Mouse (Mus musculus) ES-Bruce4 (cell line): ENCODE results near the gene Dolpp1. TPM values are rescaled to one million over a fixed set of nuclear protein-coding genes. Genes with fewer than 3 reads are reported as not detected.

Experiments used
- H3K27ac ChIP-seq: 2 replicates; pipeline ENCODE4 v1.5.1; 2012; ENCODE audit warnings: low read length, inconsistent platforms; ENCODE audit not compliant: insufficient read depth
- H3K27me3 ChIP-seq: 2 replicates; pipeline ENCODE4 v1.6.1; 2012; ENCODE audit warnings: mild to moderate bottlenecking, low read length, inconsistent platforms; ENCODE audit not compliant: control insufficient read depth, poor library complexity, insufficient read depth, severe bottlenecking
- H3K36me3 ChIP-seq: 2 replicates; pipeline ENCODE4 v1.6.1; 2012; ENCODE audit warnings: inconsistent platforms, mild to moderate bottlenecking, low read length, moderate library complexity; ENCODE audit not compliant: control insufficient read depth, poor library complexity, insufficient read depth, severe bottlenecking
- H3K4me1 ChIP-seq: one replicate; pipeline ENCODE4 v1.8.1; 2011; ENCODE audit warnings: low read length; ENCODE audit not compliant: control insufficient read depth, insufficient read depth
- H3K4me3 ChIP-seq: 2 replicates; pipeline ENCODE4 v1.5.1; 2011; ENCODE audit warnings: low read depth, mild to moderate bottlenecking, low read length
- H3K9ac ChIP-seq: 2 replicates; pipeline ENCODE4 v1.6.1; 2012; ENCODE audit warnings: low read depth, mild to moderate bottlenecking, inconsistent platforms; ENCODE audit not compliant: poor library complexity, severe bottlenecking
- H3K9me3 ChIP-seq: replicated peaks from 2 replicates; pipeline ENCODE4 v1.6.1; 2012; ENCODE audit warnings: mild to moderate bottlenecking, low read length, inconsistent platforms; ENCODE audit not compliant: control insufficient read depth, poor library complexity, insufficient read depth, severe bottlenecking
- CTCF ChIP-seq: IDR thresholded peaks from one replicate; pipeline ENCODE4 v1.8.1; 2011; ENCODE audit warnings: low read depth, low read length
- EP300 ChIP-seq: IDR thresholded peaks from 2 replicates; pipeline ENCODE4 v1.6.1; 2011; ENCODE audit warnings: low read depth, low read length; ENCODE audit not compliant: insufficient read depth
- POLR2A ChIP-seq: IDR thresholded peaks from one replicate; pipeline ENCODE4 v1.8.1; 2011; ENCODE audit warnings: low read length; ENCODE audit not compliant: insufficient read depth
- polyA plus RNA-seq: library from polyadenylated mRNA; stranded (reverse); fragments of >200 nt; gene quantifications from 2 replicates; pipeline ENCODE4 v1.2.4, GENCODE M21; 2011; ENCODE audit warnings: low read depth; ENCODE audit not compliant: missing spikeins, insufficient read depth, insufficient read length

Gene Dolpp1
- polyA plus RNA-seq, 1 experiment, result 42.3 TPM

DNA sequence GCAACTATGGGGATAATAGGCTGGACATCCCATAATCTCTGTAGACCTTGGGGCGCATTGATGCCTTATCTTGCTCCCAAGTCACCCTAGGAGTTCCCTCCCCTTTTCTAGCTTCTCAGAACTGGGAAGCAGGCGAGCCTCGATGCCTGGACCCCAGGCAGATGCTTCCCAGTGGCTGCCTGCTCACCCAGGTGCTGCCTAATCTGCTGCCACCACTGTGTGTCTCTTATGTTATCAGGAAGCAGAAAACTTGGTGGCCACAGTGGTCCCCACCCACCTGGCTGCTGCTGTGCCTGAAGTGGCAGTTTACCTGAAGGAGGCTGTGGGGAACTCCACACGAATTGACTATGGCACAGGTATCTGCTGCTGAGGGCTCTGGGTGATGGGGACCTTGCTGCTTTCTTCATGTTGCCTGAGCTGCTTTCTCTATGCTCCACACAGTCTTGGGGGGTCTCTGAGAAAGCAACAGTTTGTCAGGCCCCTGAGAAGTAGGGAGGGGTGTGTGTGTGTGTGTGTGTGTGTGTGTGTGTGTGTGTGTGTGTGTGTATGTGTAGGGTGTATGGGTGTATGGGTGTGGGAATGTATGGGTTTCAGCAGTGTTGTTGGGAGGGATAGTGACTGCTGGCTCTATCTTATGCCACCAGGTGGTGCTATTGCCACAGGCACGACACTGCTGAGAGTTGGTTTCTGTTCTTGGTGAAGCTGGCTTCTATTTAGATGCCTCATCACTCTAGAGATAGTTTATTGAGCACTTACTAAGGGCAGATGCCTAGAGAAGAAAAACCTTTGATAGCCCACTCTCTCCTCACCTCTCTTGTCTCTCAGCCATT lies 43.5 kb downstream of the Dolpp1 start:
- Histone ChIP-seq H3K27me3 (no peaks in the 10 kb centered on the region), H3K4me3 (no peak overlapping the region), H3K27ac (no peak overlapping the region), H3K4me1 (no peaks in the 10 kb centered on the region), H3K36me3 (peaks cover 33% of the 10 kb centered on the region), H3K9me3 (no peaks in the 10 kb centered on the region), H3K9ac (no peak overlapping the region)
- TF ChIP-seq CTCF (peak; percentile 95), EP300 (no peak), POLR2A (no peak)

DNA sequence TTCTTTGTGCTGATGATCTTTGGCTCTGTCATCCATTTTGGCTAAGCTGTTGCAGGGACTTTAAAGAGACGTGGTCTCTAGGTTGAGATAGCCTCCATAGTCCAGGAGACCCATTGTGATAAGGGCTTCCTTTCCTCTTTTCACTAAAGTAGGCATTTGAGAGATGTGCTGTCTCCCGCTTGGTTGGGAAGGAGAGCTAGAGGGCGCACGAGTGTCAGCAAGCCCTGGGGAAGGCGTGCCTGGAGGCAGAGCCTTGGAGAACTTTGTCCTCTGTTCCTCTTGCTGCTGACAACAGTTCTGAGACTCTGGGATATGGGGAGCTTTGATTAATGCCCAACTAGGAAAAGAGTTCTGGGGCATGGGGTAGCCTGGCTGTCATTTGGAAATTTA lies 44.1 kb downstream of the Dolpp1 start:
- TF ChIP-seq CTCF (peak; percentile 77), POLR2A (no peak)
- no peak overlapping the region for H3K4me3 ChIP-seq
- no peaks in the 10 kb centered on the region for H3K27me3 ChIP-seq
- H3K36me3 ChIP-seq, result peaks cover 33% of the 10 kb centered on the region
- no peak overlapping the region for H3K9ac ChIP-seq
- no peak overlapping the region for H3K27ac ChIP-seq
- H3K4me1 ChIP-seq, result no peaks in the 10 kb centered on the region
- H3K9me3 ChIP-seq, result no peaks in the 10 kb centered on the region

DNA sequence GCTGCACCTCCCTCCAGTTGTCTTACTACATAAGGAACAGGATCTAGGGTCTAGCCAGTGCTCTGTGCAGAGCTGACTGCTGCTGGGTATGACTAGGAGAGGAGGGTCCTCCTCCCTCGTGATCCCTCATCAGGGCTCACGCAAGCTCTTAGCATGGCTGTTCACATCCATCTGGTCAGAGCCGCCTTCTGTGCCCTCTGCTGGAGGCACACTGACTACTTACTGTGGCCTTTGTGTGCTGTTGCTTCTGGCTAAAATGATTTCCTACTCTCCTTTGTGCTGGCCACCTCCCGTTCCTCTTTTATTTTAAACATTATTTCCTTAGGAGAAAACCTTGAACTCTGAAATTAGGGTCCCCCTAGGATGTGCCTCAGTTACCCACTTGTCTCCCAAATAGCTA lies 44.8 kb downstream of the Dolpp1 start:
- H3K4me1 ChIP-seq, result no peaks in the 10 kb centered on the region
- H3K4me3 ChIP-seq, result no peak overlapping the region
- H3K9me3 ChIP-seq, result no peaks in the 10 kb centered on the region
- peaks cover 31% of the 10 kb centered on the region for H3K36me3 ChIP-seq
- H3K27me3 ChIP-seq, result no peaks in the 10 kb centered on the region
- no peak for TF ChIP-seq EP300
- no peak for TF ChIP-seq POLR2A
- no peak for TF ChIP-seq CTCF
- no peak overlapping the region for H3K27ac ChIP-seq
- H3K9ac ChIP-seq, result no peak overlapping the region

DNA sequence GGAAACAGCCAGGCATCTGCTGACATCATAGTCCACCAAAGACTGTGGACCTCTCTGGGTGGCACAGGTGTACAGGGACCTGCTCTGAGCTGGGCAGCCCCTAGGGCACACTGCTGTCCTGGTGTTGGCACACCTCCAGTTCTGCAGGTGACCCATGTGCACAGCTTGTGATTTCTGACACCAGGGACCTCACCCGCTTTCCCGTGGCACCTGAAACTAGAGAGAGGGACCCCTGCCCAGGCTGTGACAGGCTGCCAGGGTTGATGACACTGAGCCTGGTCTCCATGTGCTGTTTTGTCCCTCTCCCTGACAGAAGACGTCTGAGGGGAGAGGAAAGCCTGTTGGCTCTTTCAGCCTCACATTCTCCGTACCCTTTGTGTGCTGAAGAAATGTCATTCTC lies 45.7 kb downstream of the Dolpp1 start:
- H3K4me1 ChIP-seq, result no peaks in the 10 kb centered on the region
- H3K36me3 ChIP-seq, result peaks cover 26% of the 10 kb centered on the region
- H3K27ac ChIP-seq, result no peak overlapping the region

DNA sequence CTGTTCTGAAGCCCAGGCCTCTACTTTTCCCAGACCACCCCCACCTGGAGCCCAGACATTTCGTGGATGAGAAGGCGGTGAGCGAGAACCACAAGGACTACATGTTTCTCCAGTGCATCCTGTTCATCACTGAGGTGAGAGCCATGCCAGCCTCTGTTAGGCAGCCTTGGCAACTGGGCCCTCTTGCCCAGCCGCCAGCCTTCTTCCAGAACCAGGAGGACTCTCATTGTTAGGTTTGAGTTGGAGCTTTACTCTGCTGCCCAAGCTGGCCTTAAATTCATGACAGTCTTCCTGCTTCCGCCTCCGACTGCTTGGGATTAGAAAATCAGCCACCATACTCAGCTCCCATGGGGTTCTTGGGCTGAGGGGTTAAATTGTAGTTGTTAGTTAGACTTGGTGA lies 47.6 kb downstream of the Dolpp1 start:
- Histone ChIP-seq H3K27ac (no peak overlapping the region), H3K27me3 (no peaks in the 10 kb centered on the region), H3K9ac (no peak overlapping the region), H3K36me3 (peaks cover 29% of the 10 kb centered on the region), H3K9me3 (no peaks in the 10 kb centered on the region), H3K4me3 (no peak overlapping the region), H3K4me1 (peaks cover 2% of the 10 kb centered on the region)
- TF ChIP-seq CTCF (no peak), EP300 (no peak), POLR2A (no peak)

More for the DNA sequence above, 45.7 kb downstream of the Dolpp1 start:
- no peak for TF ChIP-seq CTCF
- TF ChIP-seq POLR2A, result no peak
- no peak for TF ChIP-seq EP300
- H3K9me3 ChIP-seq, result no peaks in the 10 kb centered on the region
- no peak overlapping the region for H3K9ac ChIP-seq
- H3K4me3 ChIP-seq, result no peak overlapping the region
- no peaks in the 10 kb centered on the region for H3K27me3 ChIP-seq

DNA sequence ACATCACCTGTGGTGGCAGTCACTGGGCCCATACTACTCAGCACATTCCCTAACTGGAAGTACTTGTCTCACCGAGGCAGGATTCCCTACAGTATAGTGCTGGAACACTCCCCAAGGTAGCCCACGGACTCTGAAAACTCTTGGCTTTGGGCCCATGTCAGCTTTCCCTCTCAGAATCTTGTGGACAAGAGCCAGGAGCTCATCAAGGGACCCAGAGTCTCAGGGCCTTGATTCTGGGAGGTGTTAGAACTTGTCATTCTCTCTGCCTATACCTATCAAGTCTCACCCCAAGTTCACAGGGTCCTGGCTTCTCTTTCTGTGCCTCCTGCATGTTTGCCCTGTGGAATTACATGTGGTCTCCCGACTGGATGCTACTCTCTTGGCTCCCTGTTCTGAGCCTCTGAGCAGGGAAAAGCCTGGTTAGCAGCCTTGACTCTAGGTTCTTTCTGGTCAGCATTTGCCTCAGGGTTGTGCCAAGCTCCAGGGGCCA lies 48.2 kb downstream of the Dolpp1 start:
- H3K27me3 ChIP-seq, result no peaks in the 10 kb centered on the region
- peaks cover 2% of the 10 kb centered on the region for H3K4me1 ChIP-seq
- peaks cover 29% of the 10 kb centered on the region for H3K36me3 ChIP-seq
- no peak overlapping the region for H3K9ac ChIP-seq
- H3K9me3 ChIP-seq, result no peaks in the 10 kb centered on the region
- H3K4me3 ChIP-seq, result no peak overlapping the region
- TF ChIP-seq POLR2A (no peak), EP300 (no peak), CTCF (no peak)
- peak overlapping the region; percentile 17 for H3K27ac ChIP-seq
